Mouse (Mus musculus) C2C12 (cell line): ENCODE data around the gene Jagn1.

Experiments used
- CEBPB ChIP-seq: IDR thresholded peaks from one replicate; pipeline ENCODE4 v1.6.1; 2011; ENCODE audit warnings: low read depth, mild to moderate bottlenecking, control low read depth, moderate library complexity
- CTCF ChIP-seq: IDR thresholded peaks from one replicate; pipeline ENCODE4 v1.5.1; 2011; ENCODE audit not compliant: control insufficient read depth, insufficient read depth, insufficient read length
- FOSL1 ChIP-seq: IDR thresholded peaks from one replicate; pipeline ENCODE4 v1.8.0; 2011; ENCODE audit warnings: mild to moderate bottlenecking, low read length; ENCODE audit not compliant: poor library complexity, insufficient read depth, severe bottlenecking
- MAX ChIP-seq: IDR thresholded peaks from one replicate; pipeline ENCODE4 v1.6.1; 2011; ENCODE audit warnings: mild to moderate bottlenecking, control low read depth
- MYOD1 ChIP-seq: IDR thresholded peaks from one replicate; pipeline ENCODE4 v1.6.1; 2011; ENCODE audit warnings: low read depth; ENCODE audit not compliant: control insufficient read depth, insufficient read length
- MYOG ChIP-seq: IDR thresholded peaks from one replicate; pipeline ENCODE4 v1.6.1; 2011; ENCODE audit not compliant: control insufficient read depth, insufficient read length; ENCODE audit errors: extremely low read depth
- USF1 ChIP-seq: IDR thresholded peaks from one replicate; pipeline ENCODE4 v1.6.1; 2011; ENCODE audit warnings: low read depth, mild to moderate bottlenecking, control low read depth, moderate library complexity

- TF ChIP-seq CTCF (no peak), MAX (no peak), MYOD1 (no peak), CEBPB (no peak), USF1 (no peak), MYOG (no peak), FOSL1 (no peak)
Observed at GRCm38 (mm10) chr6:113423000-113423399, 19.4 kb upstream of the Jagn1 start.
